Mouse (Mus musculus) stomach, postnatal 0 days (tissue): ENCODE results near the gene Atp2a1. TPM values are rescaled to one million over a fixed set of nuclear protein-coding genes. Genes with fewer than 3 reads are reported as not detected.
A peak's percentile ranks its signal among the peaks of the same experiment; 100 is the strongest.

ENCODE experiments used
- ATAC-seq: fragments of 200-750 bp; cut with Nextera tagmentation; 2 replicates; pipeline ENCODE4 v1.8.0; 2017; ENCODE audit not compliant: low FRiP score, low TSS enrichment
- DNase-seq: peaks from one replicate; pipeline ENCODE4 v3.0.0-alpha.2; 2016; ENCODE audit warnings: low spot score
- H3K27ac ChIP-seq: fragments of 300-500 bp; sonication (generic); replicated peaks from 2 replicates; pipeline ENCODE4 v1.5.1; 2014; ENCODE audit warnings: mild to moderate bottlenecking, control low read depth
- H3K27me3 ChIP-seq: fragments of 300-500 bp; sonication (generic); 2 replicates; pipeline ENCODE4 v1.6.1; 2014; ENCODE audit warnings: low read length; ENCODE audit not compliant: control insufficient read depth, insufficient read depth
- H3K36me3 ChIP-seq: fragments of 300-500 bp; sonication (generic); 2 replicates; pipeline ENCODE4 v1.6.1; 2014; ENCODE audit warnings: low read length, mixed read lengths; ENCODE audit not compliant: control insufficient read depth, insufficient read depth
- H3K4me1 ChIP-seq: fragments of 300-500 bp; sonication (generic); replicated peaks from 2 replicates; pipeline ENCODE4 v1.6.1; 2014; ENCODE audit warnings: antibody characterized with exemption; ENCODE audit not compliant: control insufficient read depth, insufficient read depth
- H3K4me2 ChIP-seq: fragments of 300-500 bp; sonication (generic); replicated peaks from 2 replicates; pipeline ENCODE4 v1.6.1; 2014; ENCODE audit warnings: low read depth, mild to moderate bottlenecking, control low read depth, moderate library complexity
- H3K4me3 ChIP-seq: fragments of 300-500 bp; sonication (generic); 2 replicates; pipeline ENCODE4 v1.5.1; 2014; ENCODE audit warnings: low read depth, low read length, control low read depth
- H3K9ac ChIP-seq: fragments of 300-500 bp; sonication (generic); 2 replicates; pipeline ENCODE4 v1.6.1; 2014; ENCODE audit warnings: mild to moderate bottlenecking, low read length, control low read depth, mixed read lengths
- H3K9me3 ChIP-seq: fragments of 300-500 bp; sonication (generic); 2 replicates; pipeline ENCODE4 v1.6.1; 2016; ENCODE audit warnings: low read length; ENCODE audit not compliant: control insufficient read depth
- CTCF ChIP-seq: IDR thresholded peaks from 2 replicates; pipeline ENCODE4 v1.5.1; 2016; ENCODE audit warnings: antibody characterized with exemption, low read depth, mild to moderate bottlenecking, moderate library complexity
- EP300 ChIP-seq: optimal IDR thresholded peaks from 2 replicates; pipeline ENCODE3; 2016; ENCODE audit warnings: antibody characterized with exemption
- WGBS: fragments of 180-500 bp; shearing (Covaris S2); extraction: QIAGEN DNeasy Blood & Tissue Kit; methylation state at CpG from one replicate; pipeline ENCODE4 v1.1.7; 2014; 5-methylcytosine and 5-hydroxymethylcytosine counted together
- polyA plus RNA-seq: library from polyadenylated mRNA; unstranded; fragments of >200 nt; fragmentation: Nextera tagmentation; extraction: Ambion mirVana; gene quantifications from 2 replicates; pipeline ENCODE4 v1.2.1, GENCODE M21; 2015

The Atp2a1 gene
- polyA plus RNA-seq = 0.59 and 1.8 TPM in 2 replicates

DNA sequence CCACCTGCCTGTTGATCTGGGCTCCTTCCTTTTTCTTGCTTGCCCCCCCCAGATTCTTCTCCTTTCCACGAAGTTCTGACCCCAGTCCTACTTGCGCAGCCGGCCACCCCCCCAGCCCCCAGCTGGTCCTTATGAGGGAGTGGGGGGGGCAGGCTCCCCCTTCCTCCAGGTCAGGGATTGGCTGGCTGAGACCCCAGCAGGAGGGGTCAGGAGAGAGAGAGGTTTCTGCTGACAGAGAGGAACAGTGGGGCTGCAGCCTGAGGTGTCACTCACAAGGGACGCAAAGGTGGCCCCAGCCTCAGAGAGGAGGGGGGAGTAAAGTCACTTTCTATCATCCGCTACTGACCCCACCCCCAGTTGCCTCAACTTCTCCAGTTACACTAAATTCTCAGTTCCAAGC, at the start of gene Atp2a1:
Atp2a1 (minus strand) TSS at position 105 of the 400 bp plus-strand sequence.
- 50% methylated on average over 5 of the region's 5 CpGs for WGBS
- TF ChIP-seq CTCF = no peak
- TF ChIP-seq EP300 = no peak
- Histone ChIP-seq H3K9me3 (no peaks in the 10 kb centered on the region), H3K4me2 (no peak within 1 kb of the TSS), H3K27ac (no peak within 1 kb of the TSS), H3K27me3 (no peaks in the 10 kb centered on the region), H3K9ac (no peak within 1 kb of the TSS), H3K4me3 (no peak within 1 kb of the TSS), H3K4me1 (peaks cover 10% of the 10 kb centered on the region; the same call in 1 of the 2 replicates), H3K36me3 (peaks cover 12% of the 10 kb centered on the region)
- ATAC-seq (no peak), DNase-seq (no peak)

DNA sequence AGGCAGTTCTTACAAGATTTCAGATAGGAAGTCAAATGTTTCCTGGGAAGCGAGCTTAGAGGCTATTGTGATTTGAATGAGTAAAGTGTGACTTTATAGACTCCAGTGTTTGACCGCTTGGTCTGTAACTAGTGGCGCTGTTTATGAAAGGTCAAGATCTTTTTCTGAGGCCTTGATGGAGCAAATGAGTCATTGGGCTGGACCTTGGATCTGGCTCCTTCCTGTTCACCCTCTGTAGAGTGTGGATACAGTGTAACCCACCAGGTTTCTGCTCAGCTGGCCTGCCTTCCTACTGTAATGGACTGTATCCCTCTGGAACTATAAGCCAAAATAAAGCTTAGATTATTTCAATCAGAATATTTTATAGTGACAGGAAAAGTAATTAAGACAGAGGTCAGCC, 48.4 kb upstream of the Atp2a1 start:
- H3K9ac ChIP-seq = no peak overlapping the region
- peak; percentile 69 for ATAC-seq
- TF ChIP-seq CTCF (no peak), EP300 (no peak)
- no peaks in the 10 kb centered on the region for H3K4me1 ChIP-seq
- no peaks in the 10 kb centered on the region for H3K9me3 ChIP-seq
- DNase-seq = peak; percentile 24
- no peaks in the 10 kb centered on the region for H3K36me3 ChIP-seq
- no peak overlapping the region for H3K4me2 ChIP-seq
- no peak overlapping the region for H3K4me3 ChIP-seq
- no peak overlapping the region for H3K27ac ChIP-seq
- H3K27me3 ChIP-seq = no peaks in the 10 kb centered on the region
- 71% methylated on average over 3 of the region's 3 CpGs for WGBS

DNA sequence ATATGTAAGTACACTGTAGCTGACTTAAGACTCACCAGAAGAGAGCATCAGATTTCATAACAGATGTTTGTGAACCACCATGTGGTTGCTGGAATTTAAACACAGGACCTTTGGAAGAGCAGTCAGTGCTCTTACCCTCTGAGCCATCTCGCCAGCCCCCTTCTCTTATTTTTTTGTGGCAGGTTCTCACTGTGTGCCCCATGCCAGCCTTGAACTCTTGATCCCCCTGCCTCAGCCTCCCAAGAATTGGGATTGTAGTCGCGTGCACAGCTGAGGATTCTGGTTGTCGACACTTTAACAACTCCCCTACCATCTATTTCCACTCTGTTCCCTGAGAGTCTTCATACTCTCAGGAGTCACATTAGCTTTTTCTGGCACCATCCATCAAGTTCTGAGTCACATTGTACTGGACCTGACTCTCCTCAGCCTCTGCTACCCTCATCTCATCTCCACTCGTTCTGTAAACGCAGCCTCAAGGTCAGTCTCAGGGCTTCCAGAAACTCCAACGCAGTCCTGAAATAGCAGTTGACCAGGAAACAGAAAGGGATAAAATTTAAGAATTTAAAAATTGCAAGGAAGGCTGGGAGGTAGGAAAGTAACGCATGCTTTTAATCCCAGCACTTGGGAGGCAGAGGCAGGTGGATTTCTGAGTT, 44.3 kb upstream of the Atp2a1 start:
- no peaks in the 10 kb centered on the region for H3K36me3 ChIP-seq
- H3K27ac ChIP-seq = no peak overlapping the region
- no peaks in the 10 kb centered on the region for H3K4me1 ChIP-seq
- no peak overlapping the region for H3K4me2 ChIP-seq
- H3K9ac ChIP-seq = no peak overlapping the region
- DNase-seq (no peak), ATAC-seq (no peak)
- H3K27me3 ChIP-seq = no peaks in the 10 kb centered on the region
- no peak overlapping the region for H3K4me3 ChIP-seq
- 65% methylated on average over 8 of the region's 8 CpGs for WGBS
- no peaks in the 10 kb centered on the region for H3K9me3 ChIP-seq
- no peak for TF ChIP-seq CTCF
- TF ChIP-seq EP300 = no peak

GRCm38 (mm10) chr7:126504913-126505312, 42.0 kb upstream of the Atp2a1 start:
- Histone ChIP-seq H3K27me3 (no peaks in the 10 kb centered on the region), H3K36me3 (peaks cover 11% of the 10 kb centered on the region), H3K4me3 (no peak overlapping the region), H3K4me1 (no peaks in the 10 kb centered on the region), H3K27ac (no peak overlapping the region), H3K9ac (no peak overlapping the region), H3K4me2 (no peak overlapping the region), H3K9me3 (no peaks in the 10 kb centered on the region)
- peak; percentile 14 for DNase-seq
- no peak for ATAC-seq
- TF ChIP-seq CTCF (no peak), EP300 (no peak)
- WGBS = 44% methylated on average over 2 of the region's 2 CpGs

GRCm38 (mm10) chr7:126503273-126503878, 40.5 kb upstream of the Atp2a1 start, which contains the start of gene Atxn2l:
Gene Atxn2l, minus strand, starts transcription at chr7:126503437.
- ATAC-seq (peak; percentile 94), DNase-seq (peak; percentile 100)
- H3K4me3 ChIP-seq = peak within 1 kb of the TSS; percentile 100
- peak within 1 kb of the TSS; percentile 69 for H3K4me2 ChIP-seq
- peak within 1 kb of the TSS; percentile 99 for H3K9ac ChIP-seq
- no peaks in the 10 kb centered on the region for H3K27me3 ChIP-seq
- TF ChIP-seq CTCF = peak; percentile 69
- TF ChIP-seq EP300 = peak; percentile 91
- peaks cover 23% of the 10 kb centered on the region for H3K36me3 ChIP-seq
- H3K9me3 ChIP-seq = no peaks in the 10 kb centered on the region
- H3K4me1 ChIP-seq = no peaks in the 10 kb centered on the region
- under 1% methylated on average over 37 of the region's 72 CpGs for WGBS
- peak within 1 kb of the TSS; percentile 100 for H3K27ac ChIP-seq

- WGBS = 0% methylated on average over 36 of the region's 40 CpGs
Observed at GRCm38 (mm10) chr7:126502751-126503150, 39.8 kb upstream of the Atp2a1 start.

More at GRCm38 (mm10) chr7:126502751-126503150, 39.8 kb upstream of the Atp2a1 start:
- peaks cover 26% of the 10 kb centered on the region for H3K36me3 ChIP-seq
- DNase-seq (no peak), ATAC-seq (no peak)
- H3K27ac ChIP-seq = peak overlapping the region; percentile 100
- no peaks in the 10 kb centered on the region for H3K27me3 ChIP-seq
- H3K4me2 ChIP-seq = peak overlapping the region; percentile 69
- TF ChIP-seq CTCF (no peak), EP300 (no peak)
- H3K9me3 ChIP-seq = no peaks in the 10 kb centered on the region
- H3K4me1 ChIP-seq = no peaks in the 10 kb centered on the region
- peak overlapping the region; percentile 99 for H3K9ac ChIP-seq
- peak overlapping the region; percentile 100 for H3K4me3 ChIP-seq
